Mouse (Mus musculus) thymus, adult 2 months (tissue): ENCODE results near the gene Slc2a4.

Experiments
- CTCF ChIP-seq: fragments of 200-500 bp; IDR thresholded peaks from 2 replicates; pipeline ENCODE4 v1.5.1; 2012; ENCODE audit warnings: mild to moderate bottlenecking, control low read depth, low read length, moderate library complexity, borderline replicate concordance; ENCODE audit not compliant: control insufficient read depth, poor library complexity, insufficient read depth; ENCODE audit errors: extremely low read depth
- POLR2A ChIP-seq: fragments of 200-500 bp; IDR thresholded peaks from 2 replicates; pipeline ENCODE4 v1.6.1; 2012; ENCODE audit warnings: mild to moderate bottlenecking, low read length, control low read depth, moderate library complexity; ENCODE audit not compliant: control insufficient read depth, poor library complexity, insufficient read depth; ENCODE audit errors: extremely low read depth

DNA sequence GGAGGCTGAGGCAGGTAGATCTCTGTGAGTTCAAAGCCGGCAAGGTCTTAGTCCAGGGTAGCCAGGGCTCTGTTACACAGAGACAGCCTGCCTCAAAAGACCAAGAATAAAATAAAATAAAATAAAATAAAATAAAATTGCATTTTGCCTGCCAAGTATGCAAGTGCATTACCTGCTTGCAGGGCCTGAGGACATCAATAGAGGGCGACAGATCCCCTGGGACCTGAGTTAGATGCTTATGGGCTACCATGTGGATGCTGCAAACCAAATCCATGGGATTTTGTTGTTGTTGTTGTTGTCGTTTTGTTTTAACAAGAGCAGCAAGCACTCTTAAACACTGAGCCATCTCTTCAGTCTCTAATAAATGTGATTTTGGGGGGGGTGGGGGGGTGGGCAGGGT lies 15.7 kb downstream of the Slc2a4 start:
- TF ChIP-seq CTCF: no peak
- no peak for TF ChIP-seq POLR2A
